Mouse (Mus musculus) kidney, adult 8-10 months (tissue): Measurements from ENCODE around the gene Vti1a.

Source experiments
- DNase-seq, 2 experiments: peaks; one replicate each; pipeline ENCODE4 v3.0.0; 2022

Gene Vti1a

GRCm38 (mm10) chr19:55316109-55316714 lies at the start of gene Vti1a:
Gene Vti1a (plus strand): TSS chr19:55316295.
- DNase-seq = peak; percentile 74 to 88

DNA sequence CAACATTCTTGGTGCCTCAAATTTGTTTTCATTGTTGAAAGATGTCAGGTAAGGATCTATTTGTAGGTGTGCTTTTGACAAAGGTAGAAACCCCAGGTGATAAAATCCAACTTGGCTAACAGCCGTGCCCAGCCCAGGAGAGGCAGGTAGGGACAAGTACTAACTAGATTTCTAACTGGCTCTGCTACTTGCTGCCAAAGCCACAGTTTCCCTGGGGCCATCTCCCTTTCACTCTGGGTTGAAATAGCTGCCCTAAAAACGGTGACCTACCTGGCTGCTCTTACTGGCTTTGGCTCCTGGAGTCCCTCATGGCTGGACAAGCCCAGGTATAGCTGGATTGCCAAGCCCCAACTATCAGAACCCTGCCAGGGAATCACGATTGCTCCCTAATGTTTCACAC lies 49.3 kb upstream of the Vti1a start:
- DNase-seq = peak; percentile 57 to 81

DNA sequence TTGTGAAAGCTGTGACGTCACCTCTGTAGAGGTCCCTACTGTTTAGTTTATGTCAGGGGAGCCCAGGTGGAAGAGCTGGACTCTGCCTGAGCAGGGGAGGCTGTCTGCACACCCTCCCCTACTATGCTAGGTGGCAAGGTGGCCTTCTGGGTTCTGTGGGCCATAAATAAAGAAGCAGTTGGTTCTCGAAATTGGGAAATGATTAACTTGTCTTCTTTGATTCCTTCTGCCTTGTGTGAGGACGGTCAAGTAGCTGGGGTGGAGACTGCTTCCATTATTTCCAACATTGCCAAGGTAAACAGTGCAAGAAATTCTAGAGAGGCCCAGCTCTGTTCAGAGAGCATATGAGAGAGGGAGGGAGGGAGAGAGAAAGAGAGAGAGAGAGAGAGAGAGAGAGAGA lies 47.9 kb upstream of the Vti1a start:
- DNase-seq = peak in 1 of 2 experiments; percentile 62

DNA sequence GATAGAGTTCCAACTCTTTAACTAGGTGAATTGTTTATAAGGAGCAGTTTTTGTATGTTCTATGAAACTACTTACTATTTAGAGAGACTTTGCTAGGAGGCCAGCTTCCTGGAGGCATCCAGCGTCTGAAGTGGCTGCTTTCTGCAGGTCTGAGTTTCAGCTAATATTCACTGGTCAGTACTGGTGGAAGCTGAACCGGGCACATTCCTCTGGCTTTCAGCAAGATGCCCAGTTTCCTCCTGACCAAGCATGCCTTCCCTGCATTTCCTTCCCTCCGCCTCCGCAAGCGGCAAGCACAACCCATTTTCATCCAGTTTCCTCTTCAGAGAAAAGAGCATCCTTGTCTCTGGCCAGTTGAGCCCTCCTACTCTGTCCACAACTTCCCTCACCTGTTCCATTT lies 47.0 kb upstream of the Vti1a start:
- DNase-seq = peak in 1 of 2 experiments; percentile 15

DNA sequence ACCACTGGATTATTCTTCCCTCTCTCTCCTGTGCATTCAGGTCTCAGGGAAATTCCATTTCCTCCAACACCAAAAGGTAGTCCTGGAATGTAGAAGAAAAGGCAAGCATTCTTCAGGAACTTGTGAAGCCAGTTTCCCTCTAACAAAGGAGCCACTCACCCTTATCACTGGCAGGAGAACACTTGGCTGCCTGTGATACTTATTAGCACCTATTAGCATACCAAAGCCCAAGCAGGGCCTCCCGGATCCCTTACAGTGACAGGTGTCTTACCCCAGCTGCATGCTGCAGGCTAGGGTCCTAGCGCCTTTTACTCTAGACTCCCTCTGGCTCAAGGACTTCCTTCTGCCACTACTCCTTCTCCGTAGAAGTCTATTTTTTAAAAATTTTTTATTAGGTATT lies 44.6 kb upstream of the Vti1a start:
- no peak for DNase-seq

- DNase-seq = no peak
Observed at GRCm38 (mm10) chr19:55273340-55273739, 42.8 kb upstream of the Vti1a start.

DNA sequence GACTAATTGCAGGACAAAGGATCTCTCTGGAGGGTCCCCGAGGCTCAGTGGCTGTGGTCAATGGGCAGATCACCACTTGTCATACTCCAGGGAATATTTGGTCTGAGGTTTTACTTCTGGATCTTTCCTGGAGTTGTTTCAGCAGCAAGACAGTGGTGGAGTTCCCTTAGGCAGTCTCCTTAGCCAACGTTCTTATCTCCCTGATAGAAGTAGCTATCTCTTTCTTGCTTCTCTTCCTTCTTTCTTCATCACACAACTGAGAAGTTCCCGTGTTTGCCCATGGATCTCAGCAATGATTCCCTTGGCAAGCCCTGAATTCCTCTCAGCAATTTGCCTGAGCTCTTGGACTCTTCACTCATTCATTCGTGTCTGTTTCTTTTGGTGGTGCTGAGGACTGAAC lies 40.0 kb upstream of the Vti1a start:
- DNase-seq = no peak

DNA sequence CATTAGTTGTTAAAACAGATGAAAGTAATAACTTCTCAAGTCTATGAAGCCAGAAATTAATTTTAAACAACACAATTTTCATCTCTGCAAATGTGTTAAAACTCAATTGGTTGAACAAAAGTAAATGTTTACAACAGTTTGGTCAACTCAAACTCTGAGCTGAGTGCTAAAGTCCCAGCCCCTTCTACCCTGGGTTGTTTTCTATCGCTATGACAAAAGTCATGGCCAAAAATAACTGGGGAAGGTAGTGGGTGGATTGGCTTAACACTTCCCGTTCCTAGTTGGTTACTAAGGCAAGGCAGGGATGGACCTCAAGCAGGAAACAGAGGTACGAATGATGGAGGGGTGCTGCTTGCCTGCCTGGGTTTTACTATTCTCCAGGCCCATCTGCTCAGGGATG lies 39.3 kb upstream of the Vti1a start:
- no peak for DNase-seq

DNA sequence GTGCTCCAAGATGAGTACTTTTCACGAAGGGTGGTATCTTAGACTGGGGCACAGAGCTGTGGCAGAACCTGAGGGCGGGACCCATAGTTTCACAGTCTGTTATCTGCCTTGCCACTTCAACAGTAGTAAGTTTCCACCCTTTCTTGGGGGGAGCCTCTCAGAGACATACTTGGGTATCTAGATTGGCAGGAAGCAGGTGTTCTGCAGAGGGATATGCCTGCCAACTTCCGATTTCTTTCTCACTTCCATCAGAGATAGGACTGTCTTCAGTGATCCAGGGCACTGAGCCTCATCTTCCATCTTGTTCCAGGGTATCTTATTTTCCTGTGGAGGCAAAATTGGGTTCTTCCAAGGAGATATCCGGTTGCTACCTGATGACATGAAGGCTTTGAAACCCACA lies 32.0 kb upstream of the Vti1a start:
- no peak for DNase-seq

- no peak for DNase-seq
Observed at GRCm38 (mm10) chr19:55286034-55286433, 30.1 kb upstream of the Vti1a start.

DNA sequence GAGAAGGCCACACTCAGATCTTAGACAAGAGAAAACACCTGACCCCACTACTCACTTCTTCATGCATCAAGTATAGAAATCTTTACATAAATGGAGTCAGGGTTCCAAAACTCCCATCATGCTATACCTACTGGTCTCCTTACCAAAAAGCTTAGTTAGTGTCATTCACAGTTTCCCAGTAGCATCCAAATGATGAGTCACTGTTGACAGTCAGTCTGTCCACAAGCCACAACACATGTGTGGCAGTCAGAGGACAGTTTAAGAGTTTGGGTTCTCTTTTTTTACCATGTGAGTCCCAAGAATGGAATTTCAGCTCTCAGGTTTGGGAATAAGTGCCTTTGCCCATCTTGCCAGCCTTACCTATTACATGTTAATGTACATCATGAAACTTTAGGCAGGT lies 27.1 kb upstream of the Vti1a start:
- no peak for DNase-seq

DNA sequence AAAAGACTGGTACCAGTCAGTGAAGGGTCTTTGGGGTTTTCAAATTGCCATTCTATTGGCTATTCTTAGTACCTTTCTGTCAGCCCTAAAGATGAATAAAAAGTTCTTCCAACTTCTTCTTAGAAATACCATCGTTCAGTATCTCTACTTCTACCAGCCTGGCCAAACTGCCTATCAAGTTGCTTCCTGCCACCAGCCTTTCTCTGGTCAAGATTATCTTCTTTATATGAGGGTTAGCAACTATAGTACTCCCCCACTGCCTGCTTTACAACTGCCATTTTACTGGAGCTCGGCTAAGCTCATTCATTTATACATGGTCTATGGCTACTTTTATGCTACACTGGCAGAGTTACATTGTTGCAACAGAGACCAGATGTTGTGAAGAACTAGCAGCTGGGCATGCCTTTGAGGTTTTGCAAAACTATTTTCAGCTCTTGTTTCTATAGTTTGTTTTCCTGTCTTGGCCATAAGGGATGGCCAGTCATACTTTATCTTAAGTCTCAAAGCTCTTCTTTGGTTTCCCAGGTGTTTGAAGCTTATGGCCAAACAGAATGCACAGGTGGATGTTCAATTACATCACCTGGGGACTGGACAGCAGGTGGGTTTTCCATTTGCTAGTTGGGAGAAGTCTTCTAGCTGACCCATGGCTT lies 25.3 kb upstream of the Vti1a start:
- no peak for DNase-seq

GRCm38 (mm10) chr19:55292210-55292850 lies 23.8 kb upstream of the Vti1a start:
- no peak for DNase-seq

- no peak for DNase-seq
Observed at GRCm38 (mm10) chr19:55293175-55293574, 22.9 kb upstream of the Vti1a start.

DNA sequence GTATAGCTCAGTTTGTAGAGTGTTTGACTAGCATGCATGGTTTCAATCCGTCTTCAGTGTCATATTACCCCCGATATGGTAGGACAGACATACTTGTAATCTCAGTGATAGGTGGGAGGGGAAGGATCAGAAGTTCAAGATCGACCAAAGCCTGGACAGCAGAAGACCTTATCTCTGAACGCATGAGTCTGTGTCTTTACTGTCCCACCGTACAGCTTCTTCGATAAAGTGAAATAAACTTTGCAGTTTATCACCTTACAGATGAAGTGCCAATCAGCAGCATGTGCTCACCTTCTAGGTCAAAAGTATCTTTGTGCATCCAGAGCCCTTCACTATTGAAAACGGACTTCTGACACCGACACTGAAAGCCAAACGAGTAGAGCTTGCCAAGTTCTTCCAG lies 21.0 kb upstream of the Vti1a start:
- DNase-seq = no peak

DNA sequence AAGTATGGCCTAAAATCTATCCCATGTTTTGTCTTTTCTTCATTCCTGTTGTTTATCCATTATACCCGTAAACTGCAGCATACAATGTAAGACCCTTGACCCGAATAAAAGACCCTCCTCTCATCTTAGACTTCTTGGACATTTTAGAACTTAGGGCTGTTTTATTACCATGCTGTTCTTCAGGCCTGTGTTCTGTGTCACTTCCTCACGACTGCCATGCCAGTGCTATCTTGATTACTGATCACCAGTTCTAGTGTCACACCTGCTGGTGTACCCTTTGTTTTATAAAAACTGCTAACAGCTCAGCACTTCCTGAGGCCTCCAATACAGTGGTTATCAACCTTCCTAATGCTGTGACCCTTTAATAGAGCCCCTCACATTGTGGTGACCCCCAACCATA lies 20.5 kb upstream of the Vti1a start:
- no peak for DNase-seq

GRCm38 (mm10) chr19:55296301-55296700 lies 19.8 kb upstream of the Vti1a start:
- no peak for DNase-seq

- DNase-seq = no peak
Observed at GRCm38 (mm10) chr19:55297489-55297888, 18.6 kb upstream of the Vti1a start.

- DNase-seq = no peak
Observed at GRCm38 (mm10) chr19:55297961-55298360, 18.1 kb upstream of the Vti1a start.

- no peak for DNase-seq
Observed at GRCm38 (mm10) chr19:55299378-55299777, 16.7 kb upstream of the Vti1a start.

DNA sequence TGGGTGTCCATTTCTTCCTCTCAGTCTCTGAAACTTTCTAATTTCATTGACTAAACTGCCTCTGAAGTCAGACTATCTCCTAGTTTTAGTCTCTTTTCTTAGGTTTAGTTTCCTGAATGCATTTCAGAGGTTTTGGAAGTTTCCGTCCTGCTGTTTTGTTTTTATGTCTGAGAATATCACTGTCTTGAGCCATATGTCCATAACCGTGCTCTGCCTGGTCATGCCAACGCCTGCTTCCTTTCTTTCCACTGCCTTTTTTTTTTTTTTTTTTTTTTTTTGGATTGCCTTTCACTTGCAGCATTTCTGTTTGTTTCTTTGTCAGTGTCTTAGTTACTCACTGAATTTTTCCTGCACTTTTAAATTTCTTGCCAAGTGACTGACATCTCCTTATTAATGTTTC lies 15.6 kb upstream of the Vti1a start:
- DNase-seq = no peak

DNA sequence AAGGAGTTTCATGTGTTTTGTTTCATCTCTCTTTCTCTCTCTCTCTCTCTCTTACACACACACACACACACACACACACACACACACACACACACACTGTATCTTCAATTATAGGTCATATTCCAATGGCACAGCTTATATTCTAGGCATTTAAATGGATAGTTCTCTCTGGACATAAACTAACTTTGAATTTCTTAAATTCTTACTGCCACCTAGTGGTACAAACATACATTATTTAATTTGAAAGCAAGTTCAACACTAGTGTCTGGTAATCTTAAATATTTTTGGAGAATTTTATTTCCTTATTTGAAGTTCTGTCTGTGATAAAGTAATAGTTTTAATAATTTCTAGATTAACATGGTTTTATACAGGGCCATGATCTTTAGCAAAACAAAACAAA lies 11.1 kb upstream of the Vti1a start:
- no peak for DNase-seq

DNA sequence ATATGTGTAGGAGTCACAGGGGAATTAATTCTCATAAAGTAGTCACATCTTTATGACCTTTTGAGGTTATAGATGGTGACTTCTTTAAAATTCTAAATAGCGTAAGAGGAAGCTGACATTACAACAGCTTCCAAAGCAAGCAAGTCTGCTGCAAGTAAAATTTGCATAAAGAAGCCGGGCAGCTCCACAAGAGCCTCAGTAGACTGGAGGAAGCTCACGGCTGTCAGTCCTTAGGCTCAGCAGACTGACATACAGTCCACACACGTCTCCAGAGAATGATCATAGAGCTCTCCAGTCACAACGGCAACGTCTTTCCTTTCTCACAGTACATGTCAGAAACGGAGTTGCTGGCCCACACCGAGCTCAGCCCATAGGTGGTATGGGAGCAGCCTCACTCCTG lies 4.2 kb upstream of the Vti1a start:
- no peak for DNase-seq

GRCm38 (mm10) chr19:55313649-55314048 lies 2.4 kb upstream of the Vti1a start:
- DNase-seq = no peak
